Mouse (Mus musculus) lung, adult 2 months (tissue): ENCODE measurements around the gene Flvcr2. TPM values are rescaled to one million over a fixed set of nuclear protein-coding genes. Genes with fewer than 3 reads are reported as not detected.
A peak's percentile ranks its signal among the peaks of the same experiment; 100 is the strongest.

ENCODE experiments used
- DNase-seq: peaks from one replicate; pipeline ENCODE4 v3.0.0; 2022
- H3K4me1 ChIP-seq: fragments of 200-500 bp; 2 replicates; pipeline ENCODE4 v1.6.1; 2011; ENCODE audit warnings: low read length; ENCODE audit not compliant: control insufficient read depth, insufficient read depth
- H3K4me3 ChIP-seq: fragments of 200-500 bp; replicated peaks from 2 replicates; pipeline ENCODE3; 2011; ENCODE audit warnings: low read depth, mild to moderate bottlenecking, control low read depth, low read length; ENCODE audit errors: extremely low read depth
- CTCF ChIP-seq: fragments of 200-500 bp; IDR thresholded peaks from 2 replicates; pipeline ENCODE4 v1.5.1; 2011; ENCODE audit warnings: mild to moderate bottlenecking, low read length, control low read depth; ENCODE audit not compliant: insufficient read depth
- POLR2A ChIP-seq: fragments of 200-500 bp; IDR thresholded peaks from 2 replicates; pipeline ENCODE4 v1.6.1; 2011; ENCODE audit warnings: low read depth, mild to moderate bottlenecking, control low read depth, low read length, borderline replicate concordance; ENCODE audit errors: extremely low read depth
- WGBS: fragments of 180-500 bp; shearing (Covaris S2); methylation state at CpG from one replicate; pipeline ENCODE4 v1.1.7; 2018; 5-methylcytosine and 5-hydroxymethylcytosine counted together
- polyA plus RNA-seq: library from polyadenylated mRNA; depleted of rRNA; stranded (reverse); fragments of >200 nt; gene quantifications from 2 replicates; pipeline ENCODE4 v1.2.3, GENCODE M21; 2012

Flvcr2 gene
- polyA plus RNA-seq, 1 experiment: 11.6 TPM

DNA sequence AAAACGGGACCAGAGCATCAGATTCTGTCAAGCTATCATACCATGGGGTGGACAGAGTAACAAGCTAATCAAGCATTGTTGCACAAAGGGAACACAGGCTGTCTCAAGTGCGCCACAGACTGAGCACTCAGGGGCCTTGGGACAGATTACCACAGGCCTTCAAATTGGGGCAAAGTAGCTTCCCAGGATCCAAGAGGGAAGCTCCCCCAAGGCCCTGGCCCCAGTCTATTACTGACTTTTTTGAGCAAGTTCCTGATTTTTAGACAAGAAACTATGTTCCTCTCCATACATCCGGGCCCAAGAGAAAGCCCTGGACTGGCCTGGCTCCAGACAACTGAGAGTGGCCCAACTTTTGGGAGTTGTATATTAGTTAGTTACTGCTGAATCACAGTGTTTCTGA, 35.3 kb downstream of the Flvcr2 start:
- DNase-seq: no peak

DNA sequence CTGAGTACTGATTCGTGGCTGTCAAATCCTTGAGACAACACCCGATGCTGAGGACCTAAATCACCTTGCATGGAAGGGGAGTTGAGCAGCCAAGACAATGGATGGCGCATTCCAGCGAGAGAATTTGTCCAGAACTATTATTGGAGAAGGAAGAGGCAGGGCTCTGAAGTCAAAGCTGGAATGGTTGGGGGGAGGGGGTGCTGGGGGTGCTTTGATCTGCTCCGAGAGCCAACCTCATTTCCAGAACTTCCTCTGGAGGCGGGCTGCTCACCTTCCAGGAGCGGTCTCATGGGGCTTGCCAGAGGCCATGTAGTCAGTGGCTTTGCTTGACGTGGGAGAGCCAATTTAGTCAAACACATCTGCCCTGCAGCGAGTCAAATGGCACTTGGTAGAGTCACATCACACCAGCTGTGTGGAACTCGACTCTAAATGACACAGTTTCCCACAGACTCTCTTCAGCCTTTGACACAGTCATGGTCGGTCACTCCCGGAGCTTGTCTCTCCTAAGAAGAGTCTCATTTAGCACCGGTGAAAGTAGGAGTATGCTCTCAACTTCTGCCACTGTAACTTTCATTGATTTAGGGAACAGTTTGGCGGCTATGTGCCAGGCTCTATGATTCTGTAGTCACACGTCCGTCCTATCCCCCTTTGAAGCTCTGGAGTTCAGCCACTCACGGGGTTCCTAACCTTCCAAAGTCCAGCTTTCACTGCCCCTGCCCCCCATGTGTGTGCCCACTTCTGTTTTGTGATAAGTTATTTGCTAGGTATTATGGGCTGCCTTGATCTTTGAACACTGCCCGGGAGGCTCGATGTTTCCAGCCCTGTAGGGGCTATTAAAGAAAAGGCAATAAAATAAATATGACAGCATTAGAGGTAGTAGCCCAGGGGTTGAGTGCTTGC, 38.8 kb downstream of the Flvcr2 start:
- no peak for DNase-seq
- TF ChIP-seq CTCF: no peak
- no peak for TF ChIP-seq POLR2A
- H3K4me3 ChIP-seq: no peak overlapping the region
- WGBS: 62% methylated on average over 19 of the region's 19 CpGs
- no peaks in the 10 kb centered on the region for H3K4me1 ChIP-seq

More for the DNA sequence above, 35.3 kb downstream of the Flvcr2 start:
- H3K4me1 ChIP-seq: no peaks in the 10 kb centered on the region; the same call in 1 of the 2 replicates
- 81% methylated on average over 3 of the region's 3 CpGs for WGBS
- TF ChIP-seq CTCF (no peak), POLR2A (no peak)
- H3K4me3 ChIP-seq: no peak overlapping the region

GRCm38 (mm10) chr12:85792158-85792557, 45.8 kb downstream of the Flvcr2 start:
- no peak for DNase-seq
- TF ChIP-seq CTCF: no peak
- no peak for TF ChIP-seq POLR2A
- Histone ChIP-seq H3K4me3 (no peak overlapping the region), H3K4me1 (no peaks in the 10 kb centered on the region)
- 87% methylated on average over 4 of the region's 4 CpGs for WGBS

- no peak for TF ChIP-seq POLR2A
- no peak for TF ChIP-seq CTCF
- Histone ChIP-seq H3K4me1 (no peaks in the 10 kb centered on the region), H3K4me3 (no peak overlapping the region)
- 36% methylated on average over 6 of the region's 6 CpGs for WGBS
- no peak for DNase-seq
Measured at GRCm38 (mm10) chr12:85792821-85793346, 46.5 kb downstream of the Flvcr2 start.

DNA sequence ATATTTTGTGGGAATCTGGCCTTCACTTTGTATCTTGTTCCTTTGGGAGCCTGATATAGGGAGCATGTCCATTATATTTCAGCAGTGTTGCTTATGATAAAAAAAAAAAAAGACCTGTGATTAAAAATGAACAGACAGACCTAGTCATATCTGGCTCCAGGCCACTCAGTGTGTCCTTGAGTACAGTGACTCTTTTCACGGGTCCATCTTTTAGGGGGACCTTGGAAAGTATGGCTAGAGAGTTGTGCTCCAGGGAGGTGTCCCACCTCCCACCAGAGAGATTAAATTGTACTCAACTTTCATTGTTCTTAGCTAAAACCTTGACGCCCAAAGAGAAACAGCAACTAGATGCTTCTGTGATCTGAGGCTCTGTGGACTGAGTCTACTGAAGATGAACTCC, 47.8 kb downstream of the Flvcr2 start:
- Histone ChIP-seq H3K4me1 (no peaks in the 10 kb centered on the region), H3K4me3 (no peak overlapping the region)
- WGBS: 76% methylated on average over 2 of the region's 2 CpGs
- TF ChIP-seq POLR2A (no peak), CTCF (no peak)
- DNase-seq: no peak

- TF ChIP-seq POLR2A: no peak
- TF ChIP-seq CTCF: no peak
- DNase-seq: no peak
- no peak overlapping the region for H3K4me3 ChIP-seq
- H3K4me1 ChIP-seq: no peaks in the 10 kb centered on the region
- WGBS: 62% methylated on average over 1 of the region's 1 CpGs
Measured at GRCm38 (mm10) chr12:85795551-85795950, 49.2 kb downstream of the Flvcr2 start.

DNA sequence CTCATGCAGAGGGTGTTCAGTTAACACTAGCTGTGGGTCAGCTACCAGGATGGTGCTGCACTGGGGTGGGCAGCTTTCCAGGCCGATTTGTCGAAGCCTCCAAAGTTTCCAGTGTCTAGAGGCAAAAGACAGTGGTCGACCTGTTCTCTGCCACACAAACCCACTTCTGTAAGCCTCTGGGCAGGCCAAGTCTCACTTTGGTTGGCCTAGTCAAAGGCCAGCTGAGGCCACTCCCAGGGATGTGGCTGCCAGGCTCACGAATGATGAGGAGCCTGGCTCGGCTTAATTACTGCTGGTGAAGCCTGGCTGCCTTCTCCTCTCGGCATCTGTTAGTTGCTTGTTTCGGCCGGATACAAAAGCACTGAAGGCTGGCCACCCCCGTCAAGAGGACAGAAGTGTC, 53.7 kb downstream of the Flvcr2 start:
- no peak overlapping the region for H3K4me3 ChIP-seq
- no peaks in the 10 kb centered on the region for H3K4me1 ChIP-seq
- no peak for DNase-seq
- 53% methylated on average over 9 of the region's 9 CpGs for WGBS
- TF ChIP-seq POLR2A (no peak), CTCF (no peak)

GRCm38 (mm10) chr12:85809726-85810125, 63.4 kb downstream of the Flvcr2 start:
- TF ChIP-seq POLR2A (no peak), CTCF (no peak)
- no peak for DNase-seq
- Histone ChIP-seq H3K4me3 (no peak overlapping the region), H3K4me1 (peaks cover 12% of the 10 kb centered on the region)
- 16% methylated on average over 6 of the region's 6 CpGs for WGBS

DNA sequence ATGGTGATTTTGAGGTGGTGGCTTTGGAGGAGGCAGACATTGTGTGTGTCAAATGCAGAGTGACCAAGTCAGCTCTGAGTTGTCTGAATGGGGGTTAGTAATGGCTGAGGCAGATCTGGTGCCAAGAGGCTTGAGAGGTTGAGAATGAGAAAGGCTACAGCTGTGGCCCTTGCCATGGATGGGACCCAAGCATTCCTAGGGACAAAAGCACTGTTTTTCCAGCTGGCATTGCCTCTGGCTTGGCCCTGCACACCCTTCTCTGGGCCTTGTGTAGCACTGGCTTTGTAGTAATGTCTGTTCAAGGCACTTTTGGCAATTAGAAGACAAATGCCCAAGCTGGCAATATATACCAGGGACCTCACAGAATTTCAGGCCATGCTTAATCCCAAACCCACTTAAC, 64.6 kb downstream of the Flvcr2 start:
- Histone ChIP-seq H3K4me1 (peaks cover 12% of the 10 kb centered on the region), H3K4me3 (no peak overlapping the region)
- TF ChIP-seq CTCF (no peak), POLR2A (no peak)
- no peak for DNase-seq

GRCm38 (mm10) chr12:85811676-85812075, 65.3 kb downstream of the Flvcr2 start:
- TF ChIP-seq POLR2A (no peak), CTCF (no peak)
- peaks cover 12% of the 10 kb centered on the region for H3K4me1 ChIP-seq
- H3K4me3 ChIP-seq: no peak overlapping the region
- 98% methylated on average over 4 of the region's 4 CpGs for WGBS
- DNase-seq: no peak

- H3K4me3 ChIP-seq: no peak overlapping the region
- WGBS: 15% methylated on average over 2 of the region's 2 CpGs
- peak; percentile 36; the same call in 1 of the 2 replicates for TF ChIP-seq POLR2A
- no peak for TF ChIP-seq CTCF
- peaks cover 12% of the 10 kb centered on the region for H3K4me1 ChIP-seq
- peak; percentile 54 for DNase-seq
Measured at GRCm38 (mm10) chr12:85813599-85813998, 67.3 kb downstream of the Flvcr2 start.
